Mouse (Mus musculus) cerebellum, postnatal 14 days (tissue): ENCODE measurements around the gene Clba1.

ENCODE experiments used
- DNase-seq, 2 experiments: peaks; one replicate each; pipeline ENCODE4 v3.0.0; 2021; ENCODE audit warnings: mixed read lengths in 2 of 2

Gene Clba1

DNA sequence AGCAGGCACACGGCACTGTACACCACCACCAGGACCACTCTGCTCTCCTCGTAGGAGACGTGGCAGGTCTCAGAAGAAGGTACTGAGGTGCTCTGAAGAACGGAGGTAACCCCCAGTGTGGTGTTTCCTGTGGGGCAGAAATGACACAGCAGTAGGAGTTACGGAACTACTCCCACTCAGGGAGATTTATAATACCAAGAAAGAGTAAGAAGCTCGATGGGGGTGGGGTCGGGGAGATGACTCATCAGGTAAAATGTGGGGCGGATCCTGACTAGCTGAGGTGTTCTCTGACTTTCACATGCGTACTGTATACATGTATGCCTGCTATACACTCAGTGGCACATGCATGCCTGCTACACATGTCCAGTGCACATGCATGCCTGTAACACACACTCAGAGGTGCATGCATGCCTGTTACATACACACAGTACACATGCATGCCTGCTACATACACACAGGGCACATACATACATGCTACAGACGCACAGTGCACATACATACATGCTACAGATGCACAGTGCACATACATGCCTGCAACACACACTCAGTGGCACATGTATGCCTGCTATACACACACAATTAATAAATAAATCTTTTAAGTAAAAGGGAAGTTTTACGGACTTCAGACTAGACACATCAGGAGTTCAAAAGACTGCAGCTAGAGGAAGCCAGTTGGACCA, 44.5 kb downstream of the Clba1 start:
- no peak for DNase-seq

DNA sequence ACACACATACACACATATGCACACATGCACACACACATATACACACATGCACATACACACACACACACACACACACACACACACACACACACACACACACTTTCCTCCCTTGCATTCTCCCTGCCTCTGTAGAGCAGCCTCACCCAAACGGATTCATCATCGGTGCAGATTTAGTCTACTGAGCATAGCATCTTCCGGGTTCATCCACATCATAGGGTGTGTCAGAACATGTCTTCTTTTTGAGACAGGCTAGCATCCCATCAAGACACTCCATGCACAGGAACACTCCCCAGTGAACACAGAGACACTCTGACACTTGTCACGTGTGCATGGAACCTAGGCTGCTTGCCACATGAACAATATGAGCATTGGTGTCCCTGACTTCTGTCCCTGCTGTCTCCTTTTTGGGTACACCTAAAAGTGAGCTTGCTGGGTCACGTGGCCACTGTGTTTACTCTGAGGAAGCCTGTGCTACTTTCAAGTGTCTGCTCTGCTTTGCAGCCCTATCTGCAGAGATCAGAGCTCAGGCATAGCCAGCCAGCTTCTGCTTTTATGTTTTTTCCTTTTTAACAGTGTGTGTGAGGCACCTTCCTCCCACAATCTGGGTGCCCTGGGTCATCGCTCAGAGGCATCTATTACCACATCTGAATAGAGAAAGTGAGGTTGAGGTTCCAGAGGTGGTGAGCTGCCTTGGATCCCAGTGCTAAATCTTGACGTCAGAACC, 46.0 kb downstream of the Clba1 start:
- no peak for DNase-seq

DNA sequence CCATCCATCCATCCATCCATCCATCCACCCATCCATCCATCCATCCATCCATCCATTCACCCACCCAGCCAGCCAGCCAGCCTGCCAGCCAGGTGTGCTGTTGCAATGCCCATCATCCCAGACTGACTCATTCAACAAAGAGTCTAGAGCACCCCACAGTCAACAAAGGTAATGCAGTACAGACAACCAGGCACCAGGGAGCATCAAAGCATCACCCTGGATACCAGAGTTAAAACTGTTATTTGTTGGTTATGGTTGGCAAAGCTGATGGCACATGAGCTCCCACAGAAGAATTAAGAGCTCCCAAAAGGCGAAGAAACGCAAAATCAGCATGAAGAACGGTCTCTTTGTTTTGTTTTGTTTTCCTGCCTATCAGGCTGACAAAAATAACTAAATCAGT, 47.6 kb downstream of the Clba1 start:
- DNase-seq, result no peak

DNA sequence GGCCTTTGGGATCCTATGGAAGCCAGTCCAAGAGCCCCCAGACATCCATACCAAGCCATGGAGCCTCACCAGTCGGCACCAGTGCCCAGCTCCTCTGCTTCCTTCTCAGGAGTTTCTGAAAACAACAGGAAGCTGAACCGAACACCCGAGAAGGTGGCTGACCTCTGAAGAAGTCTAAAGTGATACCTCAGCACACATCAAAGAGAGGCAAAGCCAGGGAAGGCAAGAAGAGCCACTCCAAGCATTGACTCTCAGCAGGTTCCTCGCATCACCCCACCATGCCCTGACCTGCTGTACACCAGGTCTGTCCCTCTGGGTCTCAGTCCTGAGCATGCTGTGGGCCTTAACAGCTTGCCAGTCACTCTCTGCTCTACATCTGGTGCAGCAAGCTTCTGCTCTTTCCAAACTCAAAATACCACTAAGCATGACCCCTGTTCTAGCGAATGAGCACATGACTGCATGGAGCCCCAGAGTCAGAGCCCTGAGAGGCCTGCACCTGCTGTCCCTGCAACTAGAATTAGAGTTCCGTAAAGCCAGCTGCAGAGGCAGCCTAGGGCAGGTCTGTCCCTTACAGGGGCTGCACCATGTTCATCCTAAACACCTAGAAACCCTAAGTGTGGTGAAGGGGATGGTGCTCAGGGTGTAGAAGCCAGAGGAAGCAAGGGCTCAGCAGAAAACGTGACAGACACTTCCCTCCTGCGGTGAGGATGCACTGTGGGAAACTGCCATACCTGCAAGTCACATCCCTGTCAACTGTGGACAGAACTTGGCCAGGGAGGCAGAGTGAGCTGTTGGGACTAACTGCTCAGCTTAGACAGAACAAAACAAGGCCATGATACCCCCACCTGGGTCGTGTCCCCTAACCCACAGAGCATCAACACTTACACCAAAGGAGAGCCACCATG, 48.5 kb downstream of the Clba1 start:
- no peak for DNase-seq

DNA sequence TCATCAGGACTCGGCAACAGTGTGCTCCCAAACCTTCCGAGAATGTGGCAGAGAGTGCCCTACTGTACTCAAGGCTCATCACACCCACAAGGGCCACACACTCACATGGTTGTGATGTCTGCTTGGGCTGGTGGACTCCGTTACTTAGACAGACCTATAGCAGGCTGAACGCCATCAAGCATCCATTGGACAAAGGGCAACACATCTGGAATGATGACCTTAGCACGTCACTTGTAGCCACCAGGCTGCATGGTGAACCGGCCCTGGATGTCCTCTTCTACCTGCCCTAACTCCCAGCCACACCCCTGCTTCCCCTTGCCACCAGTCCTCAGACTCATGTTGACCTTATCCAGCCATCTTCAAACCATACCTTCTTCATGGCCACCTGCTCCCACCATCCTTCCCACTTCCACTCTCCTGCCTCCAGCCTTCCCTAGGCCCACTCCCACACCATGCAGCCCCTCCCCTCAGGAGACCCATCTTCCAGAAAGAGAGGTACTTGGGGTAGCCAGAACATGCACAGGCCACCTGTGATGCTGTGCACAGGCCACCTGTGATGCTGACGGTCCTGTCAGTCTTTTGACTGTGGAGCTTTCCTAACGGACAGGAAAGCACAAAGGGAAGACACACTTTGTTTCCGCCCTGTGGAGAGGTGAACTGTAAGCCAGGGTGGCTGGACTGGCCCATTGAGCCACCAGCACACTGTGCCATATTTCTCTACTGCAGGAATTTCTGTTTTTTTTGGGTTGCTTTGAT, 50.0 kb downstream of the Clba1 start:
- no peak for DNase-seq

DNA sequence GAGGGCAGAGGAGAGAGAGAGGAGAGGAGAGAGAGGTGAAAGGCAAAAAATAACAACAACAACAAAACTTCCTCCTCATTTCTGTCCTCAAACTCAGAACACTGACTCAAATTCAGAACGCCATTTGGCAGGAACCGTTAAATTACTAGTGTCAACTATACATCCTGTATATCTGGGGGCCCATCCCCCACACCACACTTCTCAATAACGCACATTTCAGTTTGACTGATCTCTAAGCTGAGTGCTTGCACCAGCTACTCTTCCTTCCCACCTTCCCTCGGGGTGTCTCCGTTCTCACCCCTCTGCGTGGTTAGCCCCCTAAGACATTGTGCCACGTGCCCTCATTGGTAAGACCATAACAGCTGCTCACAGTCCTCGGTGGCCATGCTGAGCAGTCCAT, 51.2 kb downstream of the Clba1 start:
- DNase-seq, result no peak

DNA sequence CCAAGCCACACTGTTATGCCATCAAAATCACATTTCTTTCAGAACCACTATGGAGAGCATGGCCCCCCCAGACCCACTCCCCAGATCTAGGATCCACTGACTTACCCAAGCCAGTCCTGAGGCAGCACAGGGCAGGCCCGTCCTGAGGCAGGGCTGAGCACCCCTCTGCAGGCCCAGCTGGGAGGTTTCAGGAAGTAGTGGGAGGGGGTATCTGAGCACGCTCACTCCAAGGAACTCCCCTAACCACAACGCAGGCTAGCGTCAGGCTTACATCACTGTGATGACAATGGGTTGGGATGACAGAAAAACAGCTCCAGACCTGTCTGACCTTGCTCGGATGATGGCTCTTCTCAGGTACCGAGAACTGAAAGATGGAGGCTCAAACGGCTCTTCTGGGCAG, 52.0 kb downstream of the Clba1 start:
- no peak for DNase-seq

DNA sequence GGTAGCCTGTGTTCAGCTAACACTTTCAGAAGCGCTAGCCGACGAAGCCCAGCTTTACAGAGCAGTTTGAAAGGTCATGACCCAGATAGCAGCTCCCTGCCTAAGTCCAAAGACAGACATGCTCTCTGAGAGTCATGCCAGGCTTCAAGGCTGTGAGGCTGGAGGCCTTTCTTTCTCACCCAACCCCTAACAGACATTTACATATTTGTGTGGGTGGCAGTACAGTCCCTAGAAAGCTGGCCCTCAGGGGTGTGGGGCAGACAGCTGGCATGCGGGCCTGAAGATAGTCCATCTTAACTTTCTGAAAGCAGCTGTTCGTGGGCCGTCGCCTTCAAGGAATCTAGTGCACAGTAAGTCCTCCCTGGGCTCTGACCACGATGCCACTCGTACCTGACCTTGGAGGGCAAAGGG, 53.2 kb downstream of the Clba1 start:
- no peak for DNase-seq

DNA sequence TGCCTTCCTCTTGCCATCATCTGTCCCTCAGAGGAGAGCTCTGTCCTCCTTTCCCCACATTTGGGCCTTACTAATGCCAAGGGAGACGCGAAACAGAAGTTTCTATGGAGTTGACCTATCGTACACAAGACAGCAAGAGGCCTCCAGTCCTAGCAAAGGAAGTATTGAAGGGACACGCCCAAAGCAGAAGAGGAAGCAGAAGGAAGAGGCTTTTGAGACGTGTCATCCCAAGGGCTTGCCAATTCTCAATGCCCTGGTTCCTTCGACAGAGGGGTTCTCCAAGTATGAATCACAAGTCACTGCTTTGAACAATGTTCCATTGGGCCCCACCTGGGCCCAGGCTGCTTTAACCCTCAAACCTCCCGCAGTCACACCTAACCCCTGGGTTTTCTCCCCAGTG, 56.1 kb downstream of the Clba1 start:
- DNase-seq, result no peak
